Mouse (Mus musculus) lung, postnatal 0 days (tissue): ENCODE measurements around the gene Wdr35.

ENCODE experiments used
- CTCF ChIP-seq: IDR thresholded peaks from 2 replicates; pipeline ENCODE4 v1.5.1; 2016; ENCODE audit warnings: antibody characterized with exemption, mild to moderate bottlenecking
- EP300 ChIP-seq: IDR thresholded peaks from 2 replicates; pipeline ENCODE4 v1.6.1; 2016; ENCODE audit warnings: antibody characterized with exemption, mild to moderate bottlenecking, control low read depth

- TF ChIP-seq CTCF (peak; percentile 41), EP300 (no peak)
These were observed 59.4 kb downstream of the Wdr35 start for GRCm38 (mm10) chr12:9033140-9033539.
